Mouse (Mus musculus) forebrain, embryonic 10.5 days (tissue): ENCODE measurements around the gene Zpbp2. TPM values are rescaled to one million over a fixed set of nuclear protein-coding genes. Genes with fewer than 3 reads are reported as not detected.
"Not testable (repeated sequence)": the region's sequence is repeated elsewhere in the genome, so short reads cannot be mapped to it uniquely, and the experiment has no call there.

Source experiments
- DNase-seq: peaks from one replicate; pipeline ENCODE4 v3.0.0-alpha.2; 2017; ENCODE audit warnings: low spot score; ENCODE audit errors: extremely low spot score
- H3K27ac ChIP-seq: fragments of 300-500 bp; sonication (generic); 2 replicates; pipeline ENCODE4 v1.5.1; 2016; ENCODE audit warnings: mild to moderate bottlenecking
- H3K27me3 ChIP-seq: fragments of 300-500 bp; sonication (generic); 2 replicates; pipeline ENCODE4 v1.6.1; 2016; ENCODE audit warnings: mild to moderate bottlenecking; ENCODE audit not compliant: poor library complexity, severe bottlenecking
- H3K36me3 ChIP-seq: fragments of 300-500 bp; sonication (generic); replicated peaks from 2 replicates; pipeline ENCODE4 v1.6.1; 2016; ENCODE audit warnings: mild to moderate bottlenecking, moderate library complexity
- H3K4me1 ChIP-seq: fragments of 300-500 bp; sonication (generic); 2 replicates; pipeline ENCODE4 v1.6.1; 2016
- H3K4me3 ChIP-seq: fragments of 300-500 bp; sonication (generic); 2 replicates; pipeline ENCODE4 v1.5.1; 2016; ENCODE audit warnings: mild to moderate bottlenecking, moderate library complexity
- H3K9me3 ChIP-seq: fragments of 300-500 bp; sonication (generic); 2 replicates; pipeline ENCODE4 v1.6.1; 2016; ENCODE audit warnings: mild to moderate bottlenecking, moderate library complexity
- WGBS: fragments of 180-500 bp; shearing (Covaris S2); methylation state at CpG from one replicate; pipeline ENCODE4 v1.1.7; 2016; 5-methylcytosine and 5-hydroxymethylcytosine counted together
- polyA plus RNA-seq: library from polyadenylated mRNA; unstranded; fragments of >200 nt; fragmentation: Nextera tagmentation; extraction: Ambion mirVana; gene quantifications from 2 replicates; pipeline ENCODE4 v1.2.1, GENCODE M21; 2016

Gene Zpbp2
- polyA plus RNA-seq, 1 experiment from 2014 or later: 0.26 TPM

- DNase-seq: no peak
- Histone ChIP-seq H3K27me3 (peaks cover 42% of the 10 kb centered on the region), H3K4me3 (no peak overlapping the region), H3K4me1 (peaks cover 24% of the 10 kb centered on the region), H3K36me3 (no peaks in the 10 kb centered on the region), H3K9me3 (no peaks in the 10 kb centered on the region), H3K27ac (0 out of 2 replicates have a peak overlapping the region, but pooled peaks have one; percentile 35)
- 72% methylated on average over 18 of the region's 18 CpGs for WGBS
These were observed 48.0 kb downstream of the Zpbp2 start for GRCm38 (mm10) chr11:98598851-98599290.

- Histone ChIP-seq H3K27me3 (peaks cover 42% of the 10 kb centered on the region), H3K27ac (0 out of 2 replicates have a peak overlapping the region, but pooled peaks have one; percentile 35), H3K4me3 (no peak overlapping the region), H3K36me3 (no peaks in the 10 kb centered on the region), H3K4me1 (peaks cover 24% of the 10 kb centered on the region), H3K9me3 (no peaks in the 10 kb centered on the region)
- no peak for DNase-seq
- 43% methylated on average over 18 of the region's 18 CpGs for WGBS
These were observed 48.4 kb downstream of the Zpbp2 start for GRCm38 (mm10) chr11:98599291-98599690.

GRCm38 (mm10) chr11:98602090-98602690 lies 51.3 kb downstream of the Zpbp2 start:
- under 1% methylated on average over 20 of the region's 20 CpGs for WGBS
- Histone ChIP-seq H3K27ac (peak overlapping the region; percentile 75), H3K27me3 (peaks cover 42% of the 10 kb centered on the region), H3K4me1 (peaks cover 24% of the 10 kb centered on the region), H3K4me3 (peak overlapping the region; percentile 53), H3K36me3 (no peaks in the 10 kb centered on the region), H3K9me3 (no peaks in the 10 kb centered on the region)
- DNase-seq: peak; percentile 73

- Histone ChIP-seq H3K36me3 (no peaks in the 10 kb centered on the region), H3K4me3 (no peak overlapping the region), H3K9me3 (no peaks in the 10 kb centered on the region), H3K27me3 (peaks cover 29% of the 10 kb centered on the region), H3K27ac (no peak overlapping the region), H3K4me1 (peaks cover 20% of the 10 kb centered on the region)
- WGBS: 90% methylated on average over 2 of the region's 2 CpGs
- no peak for DNase-seq
These were observed 53.1 kb downstream of the Zpbp2 start for GRCm38 (mm10) chr11:98603953-98604352.

- 74% methylated on average over 6 of the region's 6 CpGs for WGBS
- DNase-seq: not testable (repeated sequence)
These were observed 54.0 kb downstream of the Zpbp2 start for GRCm38 (mm10) chr11:98604911-98605310.

GRCm38 (mm10) chr11:98606763-98607162 lies 55.9 kb downstream of the Zpbp2 start:
- DNase-seq: no peak
- Histone ChIP-seq H3K4me3 (no peak overlapping the region), H3K27ac (no peak overlapping the region), H3K9me3 (no peaks in the 10 kb centered on the region), H3K4me1 (peaks cover 12% of the 10 kb centered on the region), H3K27me3 (0 out of 2 replicates have a peak, but pooled peaks cover 1% of the 10 kb centered on the region), H3K36me3 (no peaks in the 10 kb centered on the region)
- 12% methylated on average over 3 of the region's 3 CpGs for WGBS

More at GRCm38 (mm10) chr11:98604911-98605310, 54.0 kb downstream of the Zpbp2 start:
- H3K4me3 ChIP-seq, H3K36me3 ChIP-seq, H3K27ac ChIP-seq, H3K9me3 ChIP-seq: not testable (repeated sequence)
- Histone ChIP-seq H3K4me1 (peaks cover 15% of the 10 kb centered on the region), H3K27me3 (peaks cover 20% of the 10 kb centered on the region)

Other genes with a start within 250 kb of the Zpbp2 start
- 0.14 TPM in 1 of 2 replicates, not detected in the other for gene Neurod2, start 221.4 kb upstream of the Zpbp2 start, polyA plus RNA-seq
- 0.23 and 0.41 TPM in 2 replicates for gene Ppp1r1b, start 202.7 kb upstream of the Zpbp2 start, polyA plus RNA-seq
- 39.8 and 41.0 TPM in 2 replicates for gene Stard3, start 192.7 kb upstream of the Zpbp2 start, polyA plus RNA-seq
- 0.15 TPM in 1 of 2 replicates, not detected in the other for gene Tcap, start 167.3 kb upstream of the Zpbp2 start, polyA plus RNA-seq
- gene Pnmt, start 164.6 kb upstream of the Zpbp2 start, polyA plus RNA-seq: not detected in 2 replicates
- 10.0 and 10.1 TPM in 2 replicates for gene Pgap3, start 150.6 kb upstream of the Zpbp2 start, polyA plus RNA-seq
- gene Erbb2, start 138.6 kb upstream of the Zpbp2 start, polyA plus RNA-seq: 18.9 and 21.9 TPM in 2 replicates
- 91.2 and 94.3 TPM in 2 replicates for gene Mien1, start 112.1 kb upstream of the Zpbp2 start, polyA plus RNA-seq
- 4.1 and 5.6 TPM in 2 replicates for gene Grb7, start 104.7 kb upstream of the Zpbp2 start, polyA plus RNA-seq
- 0.07 TPM in 1 of 2 replicates, not detected in the other for gene Ikzf3, start 5.1 kb upstream of the Zpbp2 start, polyA plus RNA-seq
- 62.8 and 65.6 TPM in 2 replicates for gene Ormdl3, start 36.3 kb downstream of the Zpbp2 start, polyA plus RNA-seq
- not detected in 2 replicates for gene Lrrc3c, start 47.2 kb downstream of the Zpbp2 start, polyA plus RNA-seq
- gene Gm12355, start 74.6 kb downstream of the Zpbp2 start, polyA plus RNA-seq: 1.4 and 1.5 TPM in 2 replicates
- not detected in 2 replicates for gene Gsdma3, start 75.3 kb downstream of the Zpbp2 start, polyA plus RNA-seq
- gene Gsdma2, start 95.7 kb downstream of the Zpbp2 start, polyA plus RNA-seq: not detected in 2 replicates
- not detected in 2 replicates for gene Gsdma, start 113.3 kb downstream of the Zpbp2 start, polyA plus RNA-seq
- 255 and 259 TPM in 2 replicates for gene Psmd3, start 131.5 kb downstream of the Zpbp2 start, polyA plus RNA-seq
- not detected in 2 replicates for gene Csf3, start 150.2 kb downstream of the Zpbp2 start, polyA plus RNA-seq
- gene Med24, start 178.3 kb downstream of the Zpbp2 start, polyA plus RNA-seq: 69.7 and 77.3 TPM in 2 replicates
- 9.5 and 10.9 TPM in 2 replicates for gene Thra, start 189.5 kb downstream of the Zpbp2 start, polyA plus RNA-seq
- gene Nr1d1, start 224.2 kb downstream of the Zpbp2 start, polyA plus RNA-seq: 1.5 TPM in 2 replicates
- gene Msl1, start 244.4 kb downstream of the Zpbp2 start, polyA plus RNA-seq: 22.9 and 24.1 TPM in 2 replicates